Mouse (Mus musculus) kidney, adult 9 months (tissue): ENCODE results near the gene Harbi1.

Source experiments
- DNase-seq: peaks from one replicate; pipeline ENCODE4 v3.0.0; 2022

Gene Harbi1

GRCm38 (mm10) chr2:91710272-91711234 is at the start of gene Harbi1, which contains the start of gene Atg13:
Gene Harbi1, plus strand, starts transcription at chr2:91710852.
Gene Atg13, minus strand, starts transcription at chr2:91710576.
- DNase-seq: peak; percentile 92

GRCm38 (mm10) chr2:91660981-91661380 is 49.7 kb upstream of the Harbi1 start:
- peak; percentile 89 for DNase-seq

DNA sequence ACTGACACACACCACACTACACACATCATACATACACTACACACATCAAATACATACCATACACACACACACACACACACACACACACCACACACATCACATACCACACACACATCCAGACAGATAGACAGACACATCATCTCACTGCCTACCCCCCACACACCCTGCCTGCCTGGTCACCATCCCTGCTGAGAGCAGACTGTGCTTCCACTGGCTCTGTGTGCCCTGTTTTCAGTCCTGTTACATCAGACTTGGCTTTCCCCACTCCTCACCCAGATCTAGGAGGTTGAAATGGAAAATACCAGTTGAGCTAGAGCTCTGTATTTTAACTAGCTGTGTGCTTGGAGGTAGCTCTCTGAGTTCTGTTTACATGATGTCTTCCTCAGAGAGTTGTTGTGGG is 45.9 kb upstream of the Harbi1 start:
- DNase-seq: no peak

DNA sequence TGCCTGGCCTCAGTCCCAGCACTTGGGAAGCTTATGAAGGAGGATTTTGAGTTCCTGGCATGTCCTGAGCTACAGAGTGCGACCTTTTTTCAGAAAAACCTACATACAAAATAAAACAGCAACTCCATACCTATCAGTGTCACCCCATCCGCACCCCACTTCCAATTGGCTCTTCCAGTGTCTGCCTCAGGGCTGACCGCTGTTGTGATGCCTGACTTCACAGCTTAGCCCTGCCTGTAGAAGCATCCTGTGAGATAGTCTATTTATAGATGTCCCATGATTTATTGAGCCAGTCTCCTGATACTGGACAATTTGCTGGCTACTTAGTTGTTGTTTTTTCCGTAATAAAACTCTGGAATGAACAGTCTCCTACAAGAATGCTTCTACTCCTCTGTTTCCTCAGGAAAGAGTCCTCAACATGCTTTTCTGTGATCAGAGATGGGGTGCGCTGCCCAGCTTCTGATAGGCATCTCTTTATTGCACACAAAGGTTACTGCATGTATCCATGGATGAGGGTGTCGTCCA is 44.2 kb upstream of the Harbi1 start:
- peak; percentile 61 for DNase-seq

GRCm38 (mm10) chr2:91667747-91668146 is 42.9 kb upstream of the Harbi1 start:
- no peak for DNase-seq

DNA sequence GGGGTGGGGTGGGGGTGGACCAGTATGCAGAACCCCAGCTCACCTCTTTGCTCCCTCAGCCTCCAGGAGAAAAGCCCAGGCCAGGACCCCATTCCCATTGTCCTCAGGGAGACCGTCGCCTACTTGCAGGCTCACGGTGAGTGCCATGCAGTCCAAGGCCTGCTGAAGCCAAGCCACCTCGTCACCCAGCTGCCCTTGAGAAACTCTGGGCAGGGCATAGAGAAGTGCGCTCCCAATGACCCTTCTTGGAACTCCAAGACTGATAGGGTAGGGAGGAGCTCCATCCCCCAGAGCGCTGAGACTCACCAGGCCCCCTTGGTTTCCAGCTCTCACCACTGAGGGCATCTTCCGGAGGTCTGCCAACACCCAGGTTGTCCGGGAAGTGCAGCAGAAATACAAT is 41.3 kb upstream of the Harbi1 start:
- no peak for DNase-seq

- peak; percentile 89 for DNase-seq
Observed at GRCm38 (mm10) chr2:91670038-91670437, 40.6 kb upstream of the Harbi1 start.

GRCm38 (mm10) chr2:91673587-91673986 is 37.1 kb upstream of the Harbi1 start:
- DNase-seq: no peak

GRCm38 (mm10) chr2:91674895-91675294 is 35.8 kb upstream of the Harbi1 start:
- DNase-seq: no peak

DNA sequence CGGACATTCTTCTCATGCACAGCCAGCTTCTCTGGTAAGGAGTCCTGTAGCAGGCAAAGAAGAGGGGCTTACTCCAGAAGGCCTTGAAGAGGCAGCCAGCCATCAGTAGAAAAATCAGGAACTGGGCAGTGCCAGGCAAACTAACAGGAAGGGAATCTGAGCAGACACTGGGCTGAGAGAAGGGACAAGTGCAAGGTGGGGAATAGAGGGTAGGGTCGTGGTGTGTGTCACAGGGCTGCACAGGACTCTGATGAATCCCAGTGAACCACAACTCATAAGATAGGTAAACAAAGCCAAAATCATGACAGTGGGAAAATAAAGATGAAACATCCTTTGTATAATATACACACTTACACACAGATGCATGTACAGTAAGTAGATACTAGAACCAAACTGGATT is 34.2 kb upstream of the Harbi1 start:
- DNase-seq: no peak

GRCm38 (mm10) chr2:91676961-91677360 is 33.7 kb upstream of the Harbi1 start:
- DNase-seq: no peak

DNA sequence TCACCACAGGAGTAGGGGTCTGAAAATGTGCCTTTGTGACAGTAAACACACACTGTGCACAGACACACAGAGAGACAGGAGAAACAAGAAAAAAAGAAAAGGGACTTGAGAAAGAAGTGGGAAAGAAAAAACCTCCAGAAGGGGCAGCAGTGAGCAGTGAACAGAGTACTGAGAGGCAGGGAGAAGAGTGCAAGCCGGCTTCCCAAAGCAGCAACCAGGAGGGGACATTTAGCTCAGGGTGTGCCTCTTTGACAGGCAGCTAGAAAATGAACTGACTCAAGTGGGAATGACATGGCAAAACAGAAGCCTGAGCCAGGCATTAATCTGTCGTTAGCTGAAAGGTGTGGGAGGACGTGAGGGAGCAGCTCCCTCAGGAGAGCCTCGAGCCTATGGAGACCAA is 27.8 kb upstream of the Harbi1 start:
- DNase-seq: peak; percentile 61

- DNase-seq: no peak
Observed at GRCm38 (mm10) chr2:91683919-91684318, 26.7 kb upstream of the Harbi1 start.

DNA sequence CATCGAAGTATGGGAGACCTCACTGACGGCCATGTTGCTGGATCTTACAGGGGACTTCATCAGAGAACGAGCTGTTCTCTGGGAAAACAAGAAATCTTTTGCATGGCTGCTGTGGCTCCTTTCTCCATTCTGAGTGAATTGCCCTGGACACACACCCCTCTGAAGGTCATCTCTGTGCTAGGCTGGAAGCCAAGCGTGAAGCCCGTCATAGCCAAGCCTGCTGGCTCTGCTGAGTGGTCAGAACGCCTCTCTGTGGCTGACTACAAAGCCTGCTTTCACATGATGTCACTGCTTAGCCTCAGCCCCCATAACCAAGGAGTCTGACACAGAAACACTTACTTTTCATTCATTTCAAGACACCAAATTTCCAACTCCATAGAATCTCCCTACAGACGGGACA is 21.2 kb upstream of the Harbi1 start:
- DNase-seq: no peak

GRCm38 (mm10) chr2:91695436-91696224 is 15.0 kb upstream of the Harbi1 start:
- DNase-seq: no peak

GRCm38 (mm10) chr2:91696225-91696590 is 14.4 kb upstream of the Harbi1 start:
- DNase-seq: no peak

DNA sequence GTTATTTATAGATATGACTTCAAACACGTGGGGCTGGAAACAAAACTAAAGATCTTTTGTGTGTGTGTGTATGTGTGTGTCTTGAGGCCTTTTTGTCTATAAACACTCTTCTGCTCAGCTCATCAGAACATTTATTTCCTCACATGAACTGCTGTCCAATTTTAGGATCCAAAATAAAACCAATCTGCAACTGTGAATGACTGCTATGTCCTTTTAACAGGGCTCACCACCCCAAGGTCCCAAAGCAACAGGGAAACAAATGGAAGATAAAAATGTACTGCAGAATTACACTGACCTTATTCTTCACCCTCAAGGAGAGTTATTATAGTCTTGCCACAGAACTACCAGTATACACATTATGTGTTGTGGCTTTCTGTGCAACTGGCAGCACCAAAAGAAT is 11.4 kb upstream of the Harbi1 start:
- DNase-seq: no peak

DNA sequence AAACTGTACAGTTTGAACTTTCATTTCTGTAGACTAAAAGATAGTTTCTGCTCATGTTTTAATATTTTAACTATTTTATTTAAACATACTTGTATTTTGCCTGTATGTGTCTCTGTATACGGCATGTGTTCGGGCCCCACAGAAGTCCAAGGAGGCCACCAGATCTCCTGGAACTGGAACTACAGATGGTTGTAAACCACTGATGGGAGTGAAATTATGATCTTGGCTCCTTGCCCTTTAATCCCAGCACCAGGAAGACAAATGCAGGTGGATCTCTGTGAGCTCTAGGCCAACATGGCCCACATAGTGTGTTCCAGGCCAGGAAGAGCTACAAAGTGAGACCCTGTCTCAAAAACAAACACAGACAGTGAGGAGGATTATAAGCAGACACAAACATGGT is 9.3 kb upstream of the Harbi1 start:
- DNase-seq: no peak

DNA sequence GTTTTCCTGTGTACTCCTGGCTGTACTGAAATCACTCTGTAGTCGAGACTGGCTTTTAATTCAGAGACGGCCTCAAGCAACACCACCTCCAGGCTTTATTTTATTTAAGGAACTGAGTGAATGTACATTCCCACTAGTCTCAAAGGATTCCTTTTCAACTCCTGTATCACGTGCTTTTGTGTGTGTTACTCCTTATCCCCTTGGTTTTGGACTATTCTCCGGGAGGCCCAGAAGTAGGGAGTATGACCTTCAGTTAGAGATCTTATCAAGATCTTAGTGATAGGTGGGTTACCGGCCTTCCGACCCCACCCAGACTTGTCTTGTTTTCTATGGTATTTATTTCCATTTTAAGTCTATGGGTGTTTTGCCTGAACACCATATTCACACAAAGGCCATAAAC is 4.9 kb upstream of the Harbi1 start:
- DNase-seq: no peak

GRCm38 (mm10) chr2:91706456-91706855 is 4.2 kb upstream of the Harbi1 start:
- no peak for DNase-seq

- no peak for DNase-seq
Observed at GRCm38 (mm10) chr2:91708361-91708760, 2.3 kb upstream of the Harbi1 start.

GRCm38 (mm10) chr2:91711256-91711925 is 739 bp downstream of the Harbi1 start:
- no peak for DNase-seq

DNA sequence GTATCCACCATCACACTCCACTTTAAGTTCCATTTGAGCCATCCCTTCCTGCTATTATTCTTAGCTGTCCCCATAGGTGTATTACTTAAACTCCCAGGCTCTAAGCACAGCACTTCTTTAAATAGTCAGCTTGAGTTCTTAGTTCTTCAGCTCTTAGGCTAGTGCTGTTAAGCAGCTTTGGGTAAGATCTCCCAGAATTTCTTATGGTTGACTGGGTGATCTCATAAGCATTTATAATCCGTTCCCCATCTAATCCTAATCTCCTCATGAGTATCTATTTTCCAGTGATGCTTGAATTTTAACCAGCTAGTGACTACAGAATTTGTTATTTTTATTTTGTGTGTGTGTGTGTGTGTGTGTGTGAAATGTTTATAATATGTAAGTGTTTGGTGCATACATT is 4.3 kb downstream of the Harbi1 start:
- no peak for DNase-seq
